Mouse (Mus musculus): ENCODE data around the gene Slc35f1. TPM values are rescaled to one million over a fixed set of nuclear protein-coding genes. Genes with fewer than 3 reads are reported as not detected.

Gene Slc35f1
- 35.6 and 43.0 TPM in 2 replicates for polyA plus RNA-seq (2014; fragmentation: Nextera tagmentation; extraction: Ambion mirVana)

DNA sequence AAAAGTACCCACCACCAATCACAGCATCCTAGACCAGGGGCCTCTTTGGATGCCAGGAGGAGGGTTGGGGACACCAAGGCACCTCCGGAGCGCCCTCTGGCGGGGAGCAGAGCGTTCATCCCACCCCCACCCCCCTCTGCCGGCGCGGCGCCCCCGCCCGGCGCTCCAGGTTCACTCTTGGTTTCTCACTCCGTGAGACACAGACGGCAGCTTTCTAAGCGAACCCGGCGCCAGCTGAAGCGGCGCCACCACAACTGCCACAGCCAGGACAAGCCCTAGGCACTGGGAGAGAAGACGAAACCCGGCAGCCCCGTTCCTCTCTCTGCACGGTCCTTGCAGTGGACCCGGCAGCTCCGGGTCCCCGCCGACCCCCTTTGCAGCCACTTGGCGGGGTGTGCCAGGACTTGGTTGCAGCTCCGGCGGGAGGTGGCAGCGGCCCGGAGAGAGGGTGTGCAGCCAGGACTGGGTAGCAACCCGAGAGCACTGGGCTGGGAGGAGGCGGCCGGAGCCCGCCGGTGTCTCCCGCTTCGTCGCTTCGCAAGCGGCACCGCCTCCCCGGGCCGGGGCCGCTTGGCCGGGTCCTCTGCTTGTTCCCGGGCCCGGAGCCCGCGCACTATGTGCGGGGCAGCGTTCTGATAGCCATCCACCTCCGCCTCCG, at the start of gene Slc35f1:
Gene Slc35f1, plus strand, starts transcription at position 200 of the 658 bp plus-strand sequence.
- under 1% methylated on average over 54 of the region's 54 CpGs for WGBS
- H3K9ac ChIP-seq (replicated peaks; ENCODE audit: low read length), result peak within 1 kb of the TSS; percentile 97
- H3K4me2 ChIP-seq (ENCODE audit: low read length), result peak within 1 kb of the TSS; percentile 66
- H3K4me3 ChIP-seq (replicated peaks; ENCODE audit: low read depth, low read length), result peak within 1 kb of the TSS; percentile 90
- peak; percentile 88 for ATAC-seq (ENCODE audit: low FRiP score, low TSS enrichment)
- 0 out of 2 replicates have a peak, but pooled peaks cover 8% of the 10 kb centered on the region for H3K4me1 ChIP-seq (ENCODE audit: control insufficient read depth, insufficient read depth, low read length)
- H3K9me3 ChIP-seq (ENCODE audit: control insufficient read depth, low read length), result no peaks in the 10 kb centered on the region
- H3K27ac ChIP-seq (replicated peaks; ENCODE audit: low read depth, low read length), result peak within 1 kb of the TSS; percentile 94
- H3K27me3 ChIP-seq (ENCODE audit: control insufficient read depth, insufficient read depth, low read length), result no peaks in the 10 kb centered on the region
- DNase-seq, result peak; percentile 95
- no peaks in the 10 kb centered on the region for H3K36me3 ChIP-seq (ENCODE audit: control insufficient read depth, insufficient read depth, low read length)

DNA sequence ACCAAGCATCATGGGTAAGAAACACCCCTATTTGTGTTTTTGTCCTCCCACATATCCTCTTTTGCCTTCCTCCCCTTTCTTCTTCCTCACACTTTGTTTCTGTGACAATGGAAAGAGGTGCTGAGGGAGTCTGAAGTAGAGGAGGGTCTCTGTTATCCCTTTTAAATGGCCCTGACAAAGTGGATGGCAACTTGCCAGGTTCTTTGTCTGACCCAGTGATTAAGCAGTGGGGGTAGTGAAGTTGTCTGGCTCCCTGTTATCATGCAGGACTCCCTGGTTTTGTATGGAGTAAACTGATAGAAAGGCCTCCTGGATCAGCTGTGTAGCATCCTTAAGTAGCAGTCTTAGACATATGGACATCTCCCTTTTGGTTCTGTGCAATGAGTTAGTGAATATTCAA, 19.1 kb upstream of the Slc35f1 start:
- no peaks in the 10 kb centered on the region for H3K27me3 ChIP-seq (ENCODE audit: control insufficient read depth, insufficient read depth, low read length)
- H3K4me1 ChIP-seq (ENCODE audit: control insufficient read depth, insufficient read depth, low read length), result no peaks in the 10 kb centered on the region
- ATAC-seq (ENCODE audit: low FRiP score, low TSS enrichment) (peak; percentile 55), DNase-seq (peak; percentile 57)
- no peaks in the 10 kb centered on the region for H3K9me3 ChIP-seq (ENCODE audit: control insufficient read depth, low read length)
- H3K27ac ChIP-seq (replicated peaks; ENCODE audit: low read depth, low read length), result no peak overlapping the region
- no peaks in the 10 kb centered on the region for H3K36me3 ChIP-seq (ENCODE audit: control insufficient read depth, insufficient read depth, low read length)
- no peak overlapping the region for H3K4me3 ChIP-seq (replicated peaks; ENCODE audit: low read depth, low read length)
- H3K4me2 ChIP-seq (ENCODE audit: low read length), result no peak overlapping the region
- H3K9ac ChIP-seq (replicated peaks; ENCODE audit: low read length), result no peak overlapping the region

DNA sequence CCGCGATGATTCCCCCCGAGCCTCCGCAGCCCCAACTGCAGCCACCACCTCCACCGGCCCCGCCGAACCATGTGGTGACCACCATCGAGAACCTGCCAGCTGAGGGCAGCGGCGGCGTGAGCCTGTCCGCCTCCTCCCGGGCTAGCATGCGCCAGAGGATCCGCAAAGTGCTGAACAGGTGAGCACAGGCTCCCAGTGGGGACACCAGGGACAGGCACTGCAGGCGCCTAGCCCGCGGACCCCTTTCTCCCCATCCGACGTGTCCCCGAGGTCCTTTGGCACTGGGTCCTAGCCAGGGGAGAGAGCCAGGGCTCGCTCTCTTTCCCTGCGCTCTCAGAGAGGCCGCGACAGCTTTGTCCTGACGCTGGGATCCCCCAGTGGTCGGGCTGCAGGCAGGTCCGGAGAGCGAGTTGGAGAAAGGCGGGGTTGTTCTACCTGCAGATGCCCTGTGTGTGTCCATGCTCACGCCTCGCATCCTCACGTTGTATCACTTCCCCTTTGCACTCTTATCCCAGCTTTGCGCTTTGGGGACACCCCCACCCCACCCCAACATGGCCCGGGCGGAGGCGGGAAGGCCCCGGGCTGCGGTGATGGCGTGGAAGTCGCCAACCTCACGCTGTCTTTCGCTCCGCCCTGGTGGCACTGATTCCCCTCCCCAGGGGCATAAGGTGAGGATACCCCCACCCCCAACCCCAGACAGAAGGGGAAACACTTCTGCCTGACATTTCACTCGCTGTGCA, 829 bp downstream of the Slc35f1 start:
- H3K27ac ChIP-seq (replicated peaks; ENCODE audit: low read depth, low read length), result peak overlapping the region; percentile 94
- H3K4me2 ChIP-seq (ENCODE audit: low read length), result peak overlapping the region; percentile 66
- H3K9ac ChIP-seq (replicated peaks; ENCODE audit: low read length), result peak overlapping the region; percentile 97
- ATAC-seq (ENCODE audit: low FRiP score, low TSS enrichment) (peak; percentile 80), DNase-seq (peak; percentile 76)
- H3K27me3 ChIP-seq (ENCODE audit: control insufficient read depth, insufficient read depth, low read length), result no peaks in the 10 kb centered on the region
- no peaks in the 10 kb centered on the region for H3K9me3 ChIP-seq (ENCODE audit: control insufficient read depth, low read length)
- H3K4me3 ChIP-seq (replicated peaks; ENCODE audit: low read depth, low read length), result peak overlapping the region; percentile 90
- 0 out of 2 replicates have a peak, but pooled peaks cover 8% of the 10 kb centered on the region for H3K4me1 ChIP-seq (ENCODE audit: control insufficient read depth, insufficient read depth, low read length)
- WGBS, result under 1% methylated on average over 45 of the region's 45 CpGs
- H3K36me3 ChIP-seq (ENCODE audit: control insufficient read depth, insufficient read depth, low read length), result no peaks in the 10 kb centered on the region

DNA sequence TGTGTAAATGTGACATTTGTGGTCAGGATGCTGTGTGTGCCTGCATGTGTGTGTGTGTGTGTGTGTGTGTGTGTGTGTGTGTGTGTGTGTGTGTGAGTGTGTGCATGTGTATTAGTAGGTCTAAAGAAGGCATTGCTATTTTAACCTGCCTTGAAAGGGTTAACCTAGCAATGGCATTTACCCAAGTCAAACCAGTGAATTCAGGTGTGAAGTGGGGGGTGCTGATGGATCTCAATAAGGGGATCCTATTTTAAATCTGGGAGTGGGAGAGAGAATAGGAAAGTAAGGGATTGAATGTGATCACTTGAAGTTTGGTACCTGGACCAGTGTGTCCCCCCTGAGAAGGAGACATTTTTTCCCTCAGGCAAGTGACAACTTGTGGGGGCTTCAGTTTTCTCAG, 13.4 kb downstream of the Slc35f1 start:
- Histone ChIP-seq H3K4me2 (ENCODE audit: low read length) (peak overlapping the region; percentile 85), H3K27me3 (ENCODE audit: control insufficient read depth, insufficient read depth, low read length) (no peaks in the 10 kb centered on the region), H3K4me3 (replicated peaks; ENCODE audit: low read depth, low read length) (no peak overlapping the region), H3K4me1 (ENCODE audit: control insufficient read depth, insufficient read depth, low read length) (peaks cover 10% of the 10 kb centered on the region; the same call in 1 of the 2 replicates), H3K36me3 (ENCODE audit: control insufficient read depth, insufficient read depth, low read length) (no peaks in the 10 kb centered on the region), H3K9me3 (ENCODE audit: control insufficient read depth, low read length) (no peaks in the 10 kb centered on the region), H3K9ac (replicated peaks; ENCODE audit: low read length) (peak overlapping the region; percentile 80; the same call in 1 of the 2 replicates), H3K27ac (replicated peaks; ENCODE audit: low read depth, low read length) (peak overlapping the region; percentile 93)
- ATAC-seq (ENCODE audit: low FRiP score, low TSS enrichment) (no peak), DNase-seq (no peak)

DNA sequence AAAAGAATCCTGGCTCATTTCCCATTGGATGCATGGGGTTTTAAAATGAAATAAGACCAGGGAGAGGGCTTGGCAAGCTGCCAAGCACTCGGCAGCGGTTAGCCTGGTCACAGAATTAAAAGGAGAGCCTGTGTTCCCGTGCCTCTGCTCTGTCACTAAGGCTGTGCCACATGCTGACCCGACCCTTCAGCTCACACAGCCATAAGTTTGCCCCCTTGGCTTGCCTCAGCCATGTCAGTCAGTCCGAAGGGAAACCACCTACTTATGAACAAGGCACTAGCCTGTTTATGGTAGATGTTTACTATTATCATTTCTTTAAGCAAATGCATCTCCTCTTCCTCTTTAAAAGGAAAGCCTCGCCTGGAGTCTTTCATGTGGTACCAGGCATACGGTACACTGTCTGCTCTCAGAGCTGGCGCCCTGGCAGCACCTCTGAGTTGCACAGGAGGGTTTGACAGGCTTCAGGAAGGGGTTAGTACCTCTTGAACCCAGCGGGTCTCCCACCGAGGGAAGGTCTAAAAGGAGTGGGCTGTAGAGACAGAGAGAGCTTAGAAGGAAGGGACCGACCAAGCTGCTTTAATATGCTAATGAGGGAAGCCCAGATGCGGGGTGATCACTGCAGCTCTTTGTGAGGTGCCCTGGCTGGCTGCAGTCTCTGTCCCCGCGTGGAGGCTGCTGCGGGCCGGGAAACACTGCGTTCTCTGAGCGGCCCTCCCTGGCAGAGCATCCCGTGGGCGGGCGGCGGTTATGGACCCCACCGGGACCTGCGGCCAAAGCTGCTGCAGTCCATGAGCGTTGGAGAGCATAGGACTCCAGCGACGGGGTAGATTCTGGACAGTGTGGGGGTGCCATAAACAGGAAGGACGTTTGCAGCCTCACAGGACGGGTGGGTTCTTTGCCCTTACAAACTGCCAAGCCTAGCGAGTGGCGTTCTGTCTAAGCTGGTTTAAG, 14.0 kb downstream of the Slc35f1 start:
- Histone ChIP-seq H3K4me3 (replicated peaks; ENCODE audit: low read depth, low read length) (peak overlapping the region; percentile 48), H3K27me3 (ENCODE audit: control insufficient read depth, insufficient read depth, low read length) (no peaks in the 10 kb centered on the region), H3K9ac (replicated peaks; ENCODE audit: low read length) (peak overlapping the region; percentile 80), H3K4me1 (ENCODE audit: control insufficient read depth, insufficient read depth, low read length) (peaks cover 10% of the 10 kb centered on the region; the same call in 1 of the 2 replicates), H3K9me3 (ENCODE audit: control insufficient read depth, low read length) (no peaks in the 10 kb centered on the region), H3K27ac (replicated peaks; ENCODE audit: low read depth, low read length) (peak overlapping the region; percentile 93), H3K36me3 (ENCODE audit: control insufficient read depth, insufficient read depth, low read length) (no peaks in the 10 kb centered on the region), H3K4me2 (ENCODE audit: low read length) (peak overlapping the region; percentile 85)
- WGBS, result 1% methylated on average over 31 of the region's 31 CpGs
- peak; percentile 88 for ATAC-seq (ENCODE audit: low FRiP score, low TSS enrichment)
- DNase-seq, result peak; percentile 88

DNA sequence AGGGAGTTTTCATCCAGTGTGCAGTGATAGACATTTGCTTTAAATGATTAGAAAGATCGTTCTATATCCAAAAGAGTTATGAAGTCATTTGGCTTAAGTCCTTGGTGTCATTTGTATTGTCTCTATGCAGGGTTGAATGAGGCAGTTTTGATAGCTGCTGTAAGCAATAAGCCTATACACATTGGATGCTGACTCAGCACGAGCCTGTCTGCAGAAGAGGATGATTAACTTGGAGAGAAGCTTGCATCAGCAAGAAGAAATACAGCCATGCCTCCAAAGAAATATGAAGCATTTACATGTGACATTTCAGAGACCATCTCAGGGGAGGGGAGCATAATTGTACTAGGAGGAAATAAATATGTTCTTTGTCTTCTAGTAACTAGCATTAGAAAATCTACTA, 19.1 kb downstream of the Slc35f1 start:
- no peak overlapping the region for H3K27ac ChIP-seq (replicated peaks; ENCODE audit: low read depth, low read length)
- H3K4me1 ChIP-seq (ENCODE audit: control insufficient read depth, insufficient read depth, low read length), result peaks cover 7% of the 10 kb centered on the region; the same call in 1 of the 2 replicates
- no peak overlapping the region for H3K4me2 ChIP-seq (ENCODE audit: low read length)
- no peaks in the 10 kb centered on the region for H3K27me3 ChIP-seq (ENCODE audit: control insufficient read depth, insufficient read depth, low read length)
- 77% methylated on average over 2 of the region's 2 CpGs for WGBS
- H3K4me3 ChIP-seq (replicated peaks; ENCODE audit: low read depth, low read length), result no peak overlapping the region
- DNase-seq, result no peak
- no peaks in the 10 kb centered on the region for H3K9me3 ChIP-seq (ENCODE audit: control insufficient read depth, low read length)
- H3K9ac ChIP-seq (replicated peaks; ENCODE audit: low read length), result no peak overlapping the region
- no peaks in the 10 kb centered on the region for H3K36me3 ChIP-seq (ENCODE audit: control insufficient read depth, insufficient read depth, low read length)
- ATAC-seq (ENCODE audit: low FRiP score, low TSS enrichment), result no peak

DNA sequence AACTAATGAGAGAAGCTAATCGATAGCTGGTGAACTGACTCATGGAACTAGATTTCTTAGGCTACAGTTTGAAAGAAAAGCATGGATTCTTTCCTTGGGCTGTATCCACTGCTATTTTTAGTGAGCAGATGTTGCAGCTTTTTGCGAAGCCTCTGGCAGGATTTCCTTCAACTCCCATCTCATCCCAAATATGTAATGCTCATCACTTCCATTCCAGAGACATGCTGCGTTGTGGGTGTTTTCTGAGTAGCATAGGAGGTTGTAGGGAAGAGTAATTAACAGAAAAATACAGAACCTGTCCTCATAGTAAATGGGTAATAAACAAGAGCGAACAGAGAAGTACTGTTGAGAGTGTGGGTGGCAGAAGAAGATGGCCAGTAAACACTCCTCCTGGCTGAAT, 21.8 kb downstream of the Slc35f1 start:
- H3K36me3 ChIP-seq (ENCODE audit: control insufficient read depth, insufficient read depth, low read length), result no peaks in the 10 kb centered on the region
- DNase-seq (no peak), ATAC-seq (ENCODE audit: low FRiP score, low TSS enrichment) (no peak)
- H3K4me2 ChIP-seq (ENCODE audit: low read length), result no peak overlapping the region
- H3K27ac ChIP-seq (replicated peaks; ENCODE audit: low read depth, low read length), result no peak overlapping the region
- H3K9me3 ChIP-seq (ENCODE audit: control insufficient read depth, low read length), result no peaks in the 10 kb centered on the region
- H3K9ac ChIP-seq (replicated peaks; ENCODE audit: low read length), result no peak overlapping the region
- H3K27me3 ChIP-seq (ENCODE audit: control insufficient read depth, insufficient read depth, low read length), result no peaks in the 10 kb centered on the region
- H3K4me1 ChIP-seq (ENCODE audit: control insufficient read depth, insufficient read depth, low read length), result no peaks in the 10 kb centered on the region
- H3K4me3 ChIP-seq (replicated peaks; ENCODE audit: low read depth, low read length), result no peak overlapping the region
- WGBS, result 95% methylated on average over 4 of the region's 4 CpGs

DNA sequence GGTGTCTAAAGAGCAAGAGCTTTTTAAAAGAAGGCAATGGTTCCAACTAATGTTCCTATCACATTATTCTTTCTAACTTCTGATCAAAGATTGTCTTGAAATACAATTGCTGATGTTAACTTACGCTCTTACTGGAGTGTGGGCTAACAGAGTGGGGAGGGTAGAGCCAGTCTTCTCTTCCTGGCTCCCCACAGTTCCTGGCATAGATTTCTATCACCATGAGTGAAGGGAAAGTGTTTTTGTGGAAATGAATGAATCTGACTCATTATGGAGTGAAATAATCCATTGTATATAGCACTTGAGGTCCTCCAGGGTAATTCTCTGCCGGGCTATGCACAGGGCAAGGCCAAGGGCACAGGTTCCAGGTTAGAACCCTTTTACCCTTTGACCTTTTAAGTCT, 24.2 kb downstream of the Slc35f1 start:
- Histone ChIP-seq H3K36me3 (ENCODE audit: control insufficient read depth, insufficient read depth, low read length) (no peaks in the 10 kb centered on the region), H3K27ac (replicated peaks; ENCODE audit: low read depth, low read length) (no peak overlapping the region), H3K4me3 (replicated peaks; ENCODE audit: low read depth, low read length) (no peak overlapping the region), H3K4me1 (ENCODE audit: control insufficient read depth, insufficient read depth, low read length) (no peaks in the 10 kb centered on the region), H3K9ac (replicated peaks; ENCODE audit: low read length) (no peak overlapping the region), H3K9me3 (ENCODE audit: control insufficient read depth, low read length) (no peaks in the 10 kb centered on the region), H3K27me3 (ENCODE audit: control insufficient read depth, insufficient read depth, low read length) (no peaks in the 10 kb centered on the region), H3K4me2 (ENCODE audit: low read length) (no peak overlapping the region)
- ATAC-seq (ENCODE audit: low FRiP score, low TSS enrichment), result no peak
- no peak for DNase-seq
- WGBS, result 84% methylated on average over 2 of the region's 2 CpGs

All from midbrain, embryonic 14.5 days (tissue).